Mouse (Mus musculus) heart, adult 9 months (tissue): ENCODE measurements around the gene Gpr153.
A peak's percentile ranks its signal among the peaks of the same experiment; 100 is the strongest.

Experiments
- DNase-seq, 2 experiments: peaks; one replicate each; pipeline ENCODE4 v3.0.0; 2022; ENCODE audit warnings: low spot score in 2 of 2

Gene Gpr153

GRCm38 (mm10) chr4:152264867-152265568 is 9.0 kb upstream of the Gpr153 start:
- DNase-seq: no peak

- DNase-seq: no peak
Measured at GRCm38 (mm10) chr4:152265791-152266190, 8.2 kb upstream of the Gpr153 start.

- peak in 1 of 2 experiments; percentile 48 for DNase-seq
Measured at GRCm38 (mm10) chr4:152266236-152266895, 7.7 kb upstream of the Gpr153 start.

GRCm38 (mm10) chr4:152267748-152268369 is 6.2 kb upstream of the Gpr153 start:
- DNase-seq: peak in 1 of 2 experiments; percentile 80

- DNase-seq: no peak
Measured at GRCm38 (mm10) chr4:152269967-152270366, 4.1 kb upstream of the Gpr153 start.

GRCm38 (mm10) chr4:152270599-152270998 is 3.4 kb upstream of the Gpr153 start:
- DNase-seq: no peak

- no peak for DNase-seq
Measured at GRCm38 (mm10) chr4:152271334-152271733, 2.7 kb upstream of the Gpr153 start.

GRCm38 (mm10) chr4:152272006-152272405 is 2.0 kb upstream of the Gpr153 start:
- no peak for DNase-seq

GRCm38 (mm10) chr4:152272449-152273049 is 1.5 kb upstream of the Gpr153 start:
- peak; percentile 90 to 92 for DNase-seq

GRCm38 (mm10) chr4:152273191-152273590 is 841 bp upstream of the Gpr153 start:
- no peak for DNase-seq

- peak; percentile 69 to 72 for DNase-seq
Measured at GRCm38 (mm10) chr4:152274681-152275131, 674 bp downstream of the Gpr153 start.

- DNase-seq: no peak
Measured at GRCm38 (mm10) chr4:152276389-152277347, 2.6 kb downstream of the Gpr153 start.

- no peak for DNase-seq
Measured at GRCm38 (mm10) chr4:152277916-152278315, 3.9 kb downstream of the Gpr153 start.

- DNase-seq: no peak
Measured at GRCm38 (mm10) chr4:152278986-152279385, 5.0 kb downstream of the Gpr153 start.

GRCm38 (mm10) chr4:152281601-152282000 is 7.6 kb downstream of the Gpr153 start:
- no peak for DNase-seq

- DNase-seq: no peak
Measured at GRCm38 (mm10) chr4:152282721-152283120, 8.7 kb downstream of the Gpr153 start.

GRCm38 (mm10) chr4:152283186-152283950 is 9.3 kb downstream of the Gpr153 start:
- peak; percentile 70 to 77 for DNase-seq

GRCm38 (mm10) chr4:152285505-152285904 is 11.5 kb downstream of the Gpr153 start:
- peak in 1 of 2 experiments; percentile 68 for DNase-seq

- no peak for DNase-seq
Measured at GRCm38 (mm10) chr4:152286183-152286582, 12.2 kb downstream of the Gpr153 start.

- DNase-seq: peak in 1 of 2 experiments; percentile 37
Measured at GRCm38 (mm10) chr4:152286887-152287286, 12.9 kb downstream of the Gpr153 start.
